Mouse (Mus musculus): Measurements from ENCODE around the gene Nfe2l3.
"Not testable (repeated sequence)": the region's sequence is repeated elsewhere in the genome, so short reads cannot be mapped to it uniquely, and the experiment has no call there.

Gene Nfe2l3

GRCm38 (mm10) chr6:51484556-51484955, 52.1 kb downstream of the Nfe2l3 start:
- DNase-seq (ENCODE audit: low spot score in 2 of 2): not testable (repeated sequence)

GRCm38 (mm10) chr6:51485646-51486045, 53.2 kb downstream of the Nfe2l3 start:
- DNase-seq (ENCODE audit: low spot score in 2 of 2): no peak

DNA sequence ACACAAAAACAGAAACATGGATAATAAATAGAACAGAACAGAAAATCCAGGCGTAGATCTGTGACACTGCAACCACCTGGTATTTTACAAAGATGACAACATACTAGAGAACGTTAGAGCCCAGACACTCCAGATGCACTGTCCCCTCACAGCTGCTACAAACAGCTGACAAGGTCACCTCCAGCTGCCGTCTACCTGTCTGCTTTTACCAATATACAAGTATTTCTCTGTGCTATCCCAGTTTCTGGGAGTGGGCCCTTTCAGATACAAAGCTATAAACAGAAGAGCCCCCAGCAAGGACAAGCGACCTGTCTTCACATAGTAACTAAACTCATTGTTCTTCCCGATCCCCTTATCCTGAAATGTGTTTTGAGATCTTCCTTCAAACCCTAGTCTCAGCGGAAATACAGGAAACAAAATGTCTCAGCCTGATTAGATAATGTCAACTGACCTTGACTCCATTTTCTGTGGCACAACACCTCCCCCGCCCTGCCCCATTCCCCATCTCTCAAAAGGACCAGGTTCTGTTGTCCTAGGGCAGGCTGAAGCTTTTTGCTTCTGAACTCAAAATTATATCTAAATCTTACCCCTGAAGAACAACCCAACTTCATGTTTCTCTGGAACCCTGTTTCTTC, 53.7 kb downstream of the Nfe2l3 start:
- DNase-seq (ENCODE audit: low spot score in 2 of 2): no peak

GRCm38 (mm10) chr6:51486731-51487130, 54.3 kb downstream of the Nfe2l3 start:
- DNase-seq (ENCODE audit: low spot score in 2 of 2): no peak

- DNase-seq (ENCODE audit: low spot score in 2 of 2): peak; percentile 8 to 66
These were observed 57.3 kb downstream of the Nfe2l3 start for GRCm38 (mm10) chr6:51489787-51490186.

- DNase-seq (ENCODE audit: low spot score in 2 of 2): no peak
These were observed 65.0 kb downstream of the Nfe2l3 start for GRCm38 (mm10) chr6:51497321-51498111.

DNA sequence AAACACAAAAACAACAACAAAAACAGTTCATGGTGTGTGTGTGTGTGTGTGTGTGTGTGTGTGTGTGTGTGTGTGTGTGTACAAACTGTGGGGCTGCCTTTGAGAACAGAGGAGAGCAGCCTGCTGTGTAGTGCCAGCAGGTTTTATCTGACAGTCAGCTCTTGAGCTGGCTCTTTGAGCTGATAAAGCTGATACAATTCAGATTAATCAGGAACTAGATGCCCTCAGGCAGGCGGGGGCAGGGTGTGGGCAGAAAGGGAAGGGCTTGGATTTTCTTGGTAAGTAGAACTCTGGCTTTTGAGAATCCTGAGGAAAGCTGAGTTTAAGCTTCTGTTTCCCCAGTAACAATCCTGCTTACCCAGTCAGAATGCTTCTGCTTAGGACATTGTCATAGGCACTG, 73.2 kb downstream of the Nfe2l3 start:
- DNase-seq (ENCODE audit: low spot score in 2 of 2): no peak

DNA sequence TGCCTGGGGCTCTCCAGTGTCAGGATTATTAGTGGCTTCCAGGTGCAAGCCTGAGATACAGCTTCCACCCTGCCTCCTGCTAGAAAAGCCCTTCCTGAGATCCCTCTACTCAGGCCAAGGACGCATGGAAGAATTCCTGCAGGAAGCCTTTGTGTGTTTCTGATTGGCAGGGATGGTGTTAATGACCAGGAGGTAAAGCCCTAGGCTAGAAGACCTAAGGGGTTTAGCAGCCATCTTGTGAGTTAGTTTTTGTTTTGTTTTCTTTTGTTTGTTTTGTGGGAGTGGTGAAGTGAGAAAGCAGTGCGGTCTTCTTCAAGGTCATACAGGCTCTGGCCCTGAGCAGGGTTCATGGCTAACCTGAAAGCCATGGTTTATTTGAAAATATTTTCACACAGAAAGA, 75.1 kb downstream of the Nfe2l3 start:
- DNase-seq (ENCODE audit: low spot score in 2 of 2): no peak

Data from urinary bladder, postnatal 36 days (tissue).